ENCODE assay signal across 10 mouse cellular contexts in the genomic region with DNA sequence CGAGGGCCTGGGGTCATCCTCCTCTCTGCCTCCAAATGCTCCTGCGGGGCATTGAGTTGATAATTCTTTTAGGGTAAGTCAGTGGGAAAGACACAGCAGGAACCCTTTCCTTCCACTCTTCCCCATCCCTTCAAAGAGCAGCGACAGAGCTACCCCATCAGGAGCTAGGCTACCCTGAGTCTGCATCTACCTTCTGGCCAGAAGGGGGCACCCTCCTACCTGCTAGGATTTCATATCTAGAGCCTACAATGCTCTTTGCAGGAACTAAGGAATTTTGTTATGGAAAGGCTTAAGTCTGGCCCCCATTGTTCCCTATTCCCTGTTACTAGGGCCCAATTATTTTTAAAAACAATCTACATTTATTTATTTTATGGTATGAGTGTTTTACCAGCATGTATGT. TPM values are rescaled to one million over a fixed set of nuclear protein-coding genes. Genes with fewer than 3 reads are reported as not detected.
DNase-seq lines count a peak whose midpoint lies in the region; ATAC-seq and TF ChIP-seq lines count a peak whose summit lies in the region.
"Had no signal": no experiment of that assay in that cellular context is flagged by ENCODE, and none has a peak within 500 bp of the region (broad histone marks: within the 10 kb centered on the region; RNA-seq: fewer than 3 reads in every experiment).

No protein-coding gene starts in this region.

- peaks cover 3% of the 10 kb centered on the region; the same call in 1 of the 2 replicates for H3K4me1 ChIP-seq in kidney, adult 2 months (ENCODE audit: control insufficient read depth, insufficient read depth, low read length)
- H3K4me1 ChIP-seq in kidney, embryonic 16.5 days (ENCODE audit: insufficient read depth, low read length), result peaks cover 19% of the 10 kb centered on the region
- peaks cover 23% of the 10 kb centered on the region for H3K4me1 ChIP-seq in limb, embryonic 13.5 days
- H3K4me1 ChIP-seq in forebrain, embryonic 10.5 days, result peaks cover 28% of the 10 kb centered on the region

- peak; percentile 87 for DNase-seq in kidney, adult 2 months
- peak; percentile 74 for DNase-seq in ES-CJ7 (ENCODE audit: low read depth, low spot score)
- DNase-seq in c-Kit-positive CD71-positive TER-119-positive erythroid progenitor cells, embryonic 14.5 days (ENCODE audit: low spot score), result peak; percentile 52
- DNase-seq in gastrocnemius, postnatal 4 days (ENCODE audit: low spot score in 2 of 2), result peak; percentile 62 to 75
- DNase-seq in right cerebral cortex, postnatal 10 days (ENCODE audit: low spot score in 2 of 2), result peak; percentile 72 to 81
- DNase-seq in forebrain, embryonic 10.5 days (ENCODE audit: extremely low spot score, low spot score), result no peak

- H3K4me2 ChIP-seq in kidney, embryonic 16.5 days (replicated peaks; ENCODE audit: low read depth, low read length), result no peak overlapping the region
- H3K4me2 ChIP-seq in limb, embryonic 13.5 days (replicated peaks), result no peak overlapping the region
- H3K4me2 ChIP-seq: limb, embryonic 12.5 days had no signal

- peak; percentile 89 for TF ChIP-seq CTCF in kidney, adult 2 months (conservative IDR thresholded peaks at IDR 0.05; ENCODE audit: insufficient read depth, insufficient read length, low read depth, low read length)

- no peak for ATAC-seq in kidney, embryonic 16.5 days (ENCODE audit: low FRiP score, low TSS enrichment)
- no peak for ATAC-seq in limb, embryonic 13.5 days (ENCODE audit: low FRiP score, low read depth)

- no peaks in the 10 kb centered on the region for H3K27me3 ChIP-seq in kidney, adult 2 months (replicated peaks; ENCODE audit: control insufficient read depth, insufficient read depth, low read length)
- H3K27me3 ChIP-seq in kidney, embryonic 16.5 days (ENCODE audit: insufficient read depth, low read length), result no peaks in the 10 kb centered on the region
- H3K27me3 ChIP-seq in limb, embryonic 13.5 days, result no peaks in the 10 kb centered on the region
- 0 out of 2 replicates have a peak, but pooled peaks cover 8% of the 10 kb centered on the region for H3K27me3 ChIP-seq in forebrain, embryonic 10.5 days (ENCODE audit: poor library complexity, severe bottlenecking)
- H3K27me3 ChIP-seq: limb, embryonic 12.5 days had no signal

- H3K9ac ChIP-seq in kidney, embryonic 16.5 days (replicated peaks; ENCODE audit: low read length), result no peak overlapping the region
- H3K9ac ChIP-seq in limb, embryonic 13.5 days, result 0 out of 2 replicates have a peak overlapping the region, but pooled peaks have one; percentile 15
- H3K9ac ChIP-seq: limb, embryonic 12.5 days had no signal

- no peak overlapping the region for H3K27ac ChIP-seq in kidney, adult 2 months (ENCODE audit: insufficient read depth, low read depth, low read length)
- H3K27ac ChIP-seq in kidney, embryonic 16.5 days (ENCODE audit: low read length), result no peak overlapping the region
- H3K27ac ChIP-seq in limb, embryonic 13.5 days, result no peak overlapping the region
- H3K27ac ChIP-seq in forebrain, embryonic 10.5 days, result no peak overlapping the region
- H3K27ac ChIP-seq: limb, embryonic 12.5 days had no signal

- TF ChIP-seq POLR2A in kidney, adult 2 months (IDR thresholded peaks at IDR 0.05; ENCODE audit: low read depth, low read length), result no peak

- 24% methylated on average over 3 of the region's 3 CpGs for WGBS in kidney, adult 2 months
- WGBS in kidney, embryonic 16.5 days, result 8% methylated on average over 3 of the region's 3 CpGs
- WGBS in limb, embryonic 13.5 days, result 29% methylated on average over 3 of the region's 3 CpGs
- WGBS in forebrain, embryonic 10.5 days, result 8% methylated on average over 3 of the region's 3 CpGs

- H3K36me3 ChIP-seq in kidney, adult 2 months (ENCODE audit: control insufficient read depth, insufficient read depth, low read length), result no peaks in the 10 kb centered on the region
- H3K36me3 ChIP-seq in kidney, embryonic 16.5 days (ENCODE audit: insufficient read depth, low read length), result peaks cover 30% of the 10 kb centered on the region
- H3K36me3 ChIP-seq in limb, embryonic 13.5 days, result peaks cover 75% of the 10 kb centered on the region
- H3K36me3 ChIP-seq in forebrain, embryonic 10.5 days (replicated peaks), result peaks cover 72% of the 10 kb centered on the region

- H3K4me3 ChIP-seq in kidney, adult 2 months (ENCODE audit: insufficient read depth, low read depth, low read length), result no peak overlapping the region
- H3K4me3 ChIP-seq in kidney, embryonic 16.5 days (ENCODE audit: low read length), result no peak overlapping the region
- no peak overlapping the region for H3K4me3 ChIP-seq in limb, embryonic 13.5 days
- no peak overlapping the region for H3K4me3 ChIP-seq in forebrain, embryonic 10.5 days
- H3K4me3 ChIP-seq: limb, embryonic 12.5 days had no signal

- no peaks in the 10 kb centered on the region for H3K9me3 ChIP-seq in kidney, embryonic 16.5 days (ENCODE audit: low read length)
- H3K9me3 ChIP-seq in limb, embryonic 13.5 days, result no peaks in the 10 kb centered on the region
- H3K9me3 ChIP-seq in forebrain, embryonic 10.5 days, result no peaks in the 10 kb centered on the region
- H3K9me3 ChIP-seq: limb, embryonic 12.5 days had no signal

RNA-seq across cellular contexts. Expression of gene Kcnk7, which starts 7.1 kb away (rescaled TPM):
- 0.08 and 0.13 TPM in 2 replicates for polyA plus RNA-seq in kidney, adult 2 months (2012; rRNA removed)
- polyA plus RNA-seq in kidney, embryonic 16.5 days (2015; fragmentation: Nextera tagmentation; extraction: Ambion mirVana), result 0.15 and 0.23 TPM in 2 replicates
- not detected for total RNA-seq in gastrocnemius, postnatal 4 days (2021)
- polyA plus RNA-seq in limb, embryonic 13.5 days (2015; fragmentation: Nextera tagmentation; extraction: Ambion mirVana), result 0.51 and 0.75 TPM in 2 replicates
- polyA plus RNA-seq in forebrain, embryonic 10.5 days (2016; fragmentation: Nextera tagmentation; extraction: Ambion mirVana), result 0.19 TPM in 1 of 2 replicates, not detected in the other
- total RNA-seq: common myeloid progenitor, adult 5-6 weeks had no signal

RNA-seq across cellular contexts. Expression of gene Ehbp1l1, which starts 14.9 kb away (rescaled TPM):
- 19.3 and 20.1 TPM in 2 replicates for polyA plus RNA-seq in kidney, adult 2 months (2012; rRNA removed)
- polyA plus RNA-seq in kidney, embryonic 16.5 days (2015; fragmentation: Nextera tagmentation; extraction: Ambion mirVana), result 19.5 and 25.0 TPM in 2 replicates
- 100 to 1,000 TPM; 250 to 260 TPM for total RNA-seq in gastrocnemius, postnatal 4 days (2021)
- polyA plus RNA-seq in limb, embryonic 13.5 days (2015; fragmentation: Nextera tagmentation; extraction: Ambion mirVana), result 20.4 and 21.2 TPM in 2 replicates
- 6.6 and 8.4 TPM in 2 replicates for polyA plus RNA-seq in forebrain, embryonic 10.5 days (2016; fragmentation: Nextera tagmentation; extraction: Ambion mirVana)

RNA-seq across cellular contexts. Expression of gene Fam89b, which starts 18.2 kb away (rescaled TPM):
- polyA plus RNA-seq in kidney, adult 2 months (2012; rRNA removed), result 93.8 and 122 TPM in 2 replicates
- polyA plus RNA-seq in kidney, embryonic 16.5 days (2015; fragmentation: Nextera tagmentation; extraction: Ambion mirVana), result 93.4 and 97.9 TPM in 2 replicates
- total RNA-seq in gastrocnemius, postnatal 4 days (2021), result 10 to 100 TPM; 58.8 to 59.1 TPM
- polyA plus RNA-seq in limb, embryonic 13.5 days (2015; fragmentation: Nextera tagmentation; extraction: Ambion mirVana), result 128 and 141 TPM in 2 replicates
- 120 and 127 TPM in 2 replicates for polyA plus RNA-seq in forebrain, embryonic 10.5 days (2016; fragmentation: Nextera tagmentation; extraction: Ambion mirVana)

RNA-seq across cellular contexts. Expression of gene Pcnx3, which starts 22.5 kb away (rescaled TPM):
- polyA plus RNA-seq in kidney, adult 2 months (2012; rRNA removed), result 88.8 and 108 TPM in 2 replicates
- polyA plus RNA-seq in kidney, embryonic 16.5 days (2015; fragmentation: Nextera tagmentation; extraction: Ambion mirVana), result 27.0 and 28.1 TPM in 2 replicates
- 10 to 100 TPM; 37.1 to 40.5 TPM for total RNA-seq in gastrocnemius, postnatal 4 days (2021)
- 25.4 and 28.7 TPM in 2 replicates for polyA plus RNA-seq in limb, embryonic 13.5 days (2015; fragmentation: Nextera tagmentation; extraction: Ambion mirVana)
- polyA plus RNA-seq in forebrain, embryonic 10.5 days (2016; fragmentation: Nextera tagmentation; extraction: Ambion mirVana), result 26.8 and 27.1 TPM in 2 replicates

RNA-seq across cellular contexts. Expression of gene Map3k11, which starts 22.7 kb away (rescaled TPM):
- 72.2 and 83.9 TPM in 2 replicates for polyA plus RNA-seq in kidney, adult 2 months (2012; rRNA removed)
- polyA plus RNA-seq in kidney, embryonic 16.5 days (2015; fragmentation: Nextera tagmentation; extraction: Ambion mirVana), result 41.5 and 43.8 TPM in 2 replicates
- 10 to 100 TPM; 29.7 to 30.2 TPM for total RNA-seq in gastrocnemius, postnatal 4 days (2021)
- polyA plus RNA-seq in limb, embryonic 13.5 days (2015; fragmentation: Nextera tagmentation; extraction: Ambion mirVana), result 18.2 and 18.5 TPM in 2 replicates
- polyA plus RNA-seq in forebrain, embryonic 10.5 days (2016; fragmentation: Nextera tagmentation; extraction: Ambion mirVana), result 26.3 and 30.1 TPM in 2 replicates
